Mouse (Mus musculus) CH12.LX (cell line): ENCODE data around the gene Rnf151. TPM values are rescaled to one million over a fixed set of nuclear protein-coding genes. Genes with fewer than 3 reads are reported as not detected.

Experiments used
- DNase-seq: peaks from one replicate; pipeline ENCODE4 v3.0.0-alpha.2; 2013; ENCODE audit errors: extremely low read depth
- H3K27ac ChIP-seq: 2 replicates; pipeline ENCODE4 v1.5.1; 2012; ENCODE audit warnings: low read depth, mild to moderate bottlenecking, control low read depth, moderate library complexity; ENCODE audit not compliant: insufficient read depth
- H3K27me3 ChIP-seq: replicated peaks from 2 replicates; pipeline ENCODE3; 2012; ENCODE audit warnings: inconsistent platforms
- H3K36me3 ChIP-seq, 2 experiments: replicated peaks in 1 of 2; 2 replicates each; pipeline versions ENCODE3 to v1.6.1; 2012; ENCODE audit warnings: inconsistent platforms in 1 of 2, low read length in 1 of 2, mild to moderate bottlenecking in 1 of 2, mixed read lengths in 1 of 2, moderate library complexity in 1 of 2; ENCODE audit not compliant: control insufficient read depth in 1 of 2, insufficient read depth in 1 of 2
- H3K4me1 ChIP-seq, 2 experiments: 2 replicates each; pipeline ENCODE4 v1.6.1; 2012; ENCODE audit warnings: inconsistent platforms in 1 of 2, moderate library complexity in 1 of 2; ENCODE audit not compliant: insufficient read depth in 2 of 2, control insufficient read depth in 1 of 2
- H3K4me2 ChIP-seq: 2 replicates; pipeline ENCODE4 v1.6.1; 2012; ENCODE audit warnings: low read depth, mild to moderate bottlenecking, control low read depth; ENCODE audit not compliant: poor library complexity, insufficient read depth, severe bottlenecking
- H3K4me3 ChIP-seq, 3 experiments: fragments of 150-350 bp in 1 of 3; sonication (generic) in 1 of 3; replicated peaks in 1 of 3; 2 replicates each; pipeline versions ENCODE3 to v1.5.1; 2011 to 2012; ENCODE audit warnings: low read depth in 2 of 3, low read length in 2 of 3, mild to moderate bottlenecking in 2 of 3, moderate library complexity in 2 of 3, control low read depth in 1 of 3, improper control_type of control experiment in 1 of 3, inconsistent platforms in 1 of 3, mixed read lengths in 1 of 3; ENCODE audit not compliant: poor library complexity in 1 of 3
- H3K79me2 ChIP-seq: replicated peaks from 2 replicates; pipeline ENCODE4 v1.6.1; 2012; ENCODE audit warnings: mild to moderate bottlenecking, moderate library complexity; ENCODE audit not compliant: control insufficient read depth, poor library complexity, insufficient read depth, severe bottlenecking; ENCODE audit errors: extremely low read depth
- H3K9ac ChIP-seq: 2 replicates; pipeline ENCODE4 v1.6.1; 2012; ENCODE audit warnings: low read depth, mild to moderate bottlenecking, control low read depth, moderate library complexity; ENCODE audit not compliant: insufficient read depth
- H3K9me3 ChIP-seq: replicated peaks from 2 replicates; pipeline ENCODE3; 2012; ENCODE audit warnings: low read length, inconsistent platforms, mixed read lengths
- BHLHE40 ChIP-seq: IDR thresholded peaks from 2 replicates; pipeline ENCODE4 v1.6.1; 2011; ENCODE audit warnings: mild to moderate bottlenecking, low read depth, low read length, improper control_type of control experiment
- CHD2 ChIP-seq: IDR thresholded peaks from 2 replicates; pipeline ENCODE4 v1.6.1; 2011; ENCODE audit warnings: low read length, improper control_type of control experiment
- CTCF ChIP-seq, 2 experiments: IDR thresholded peaks in 1 of 2; conservative IDR thresholded peaks in 1 of 2; 2 replicates each; pipeline ENCODE4 v1.5.1; 2011 to 2012; ENCODE audit warnings: low read depth in 2 of 2, low read length in 2 of 2, improper control_type of control experiment in 1 of 2, inconsistent platforms in 1 of 2, mild to moderate bottlenecking in 1 of 2, moderate library complexity in 1 of 2
- ELF1 ChIP-seq: IDR thresholded peaks from 2 replicates; pipeline ENCODE4 v1.6.1; 2014; ENCODE audit warnings: low read depth, mild to moderate bottlenecking, inconsistent platforms, low read length, improper control_type of control experiment
- EP300 ChIP-seq: IDR thresholded peaks from 2 replicates; pipeline ENCODE4 v1.6.1; 2011; ENCODE audit warnings: low read length, improper control_type of control experiment
- GABPA ChIP-seq: IDR thresholded peaks from 2 replicates; pipeline ENCODE4 v1.6.1; 2012; ENCODE audit warnings: low read depth, low read length, improper control_type of control experiment, inconsistent platforms; ENCODE audit not compliant: insufficient replicate concordance
- HCFC1 ChIP-seq: IDR thresholded peaks from 2 replicates; pipeline ENCODE4 v1.6.1; 2012; ENCODE audit warnings: low read depth, mild to moderate bottlenecking, inconsistent platforms, low read length, improper control_type of control experiment
- JUND ChIP-seq: conservative IDR thresholded peaks from 2 replicates; pipeline ENCODE4 v1.6.1; 2011; ENCODE audit warnings: low read depth, low read length, improper control_type of control experiment
- KAT2A ChIP-seq: IDR thresholded peaks from 2 replicates; pipeline ENCODE4 v1.6.1; 2012; ENCODE audit warnings: low read length, improper control_type of control experiment, inconsistent platforms; ENCODE audit not compliant: insufficient replicate concordance
- MAFK ChIP-seq: IDR thresholded peaks from 2 replicates; pipeline ENCODE4 v1.6.1; 2011; ENCODE audit warnings: low read length, improper control_type of control experiment; ENCODE audit not compliant: insufficient replicate concordance
- MAX ChIP-seq: IDR thresholded peaks from 2 replicates; pipeline ENCODE4 v1.6.1; 2011; ENCODE audit warnings: low read length, improper control_type of control experiment
- MAZ ChIP-seq: IDR thresholded peaks from 2 replicates; pipeline ENCODE4 v1.6.1; 2012; ENCODE audit warnings: low read depth, mild to moderate bottlenecking, inconsistent platforms, low read length, improper control_type of control experiment, moderate library complexity
- MEF2A ChIP-seq: IDR thresholded peaks from 2 replicates; pipeline ENCODE4 v1.6.1; 2014; ENCODE audit warnings: low read depth, mild to moderate bottlenecking, inconsistent platforms, low read length, improper control_type of control experiment, borderline replicate concordance
- MXI1 ChIP-seq: IDR thresholded peaks from 2 replicates; pipeline ENCODE4 v1.6.1; 2011; ENCODE audit warnings: mild to moderate bottlenecking, low read depth, low read length, improper control_type of control experiment
- MYC ChIP-seq: IDR thresholded peaks from 2 replicates; pipeline ENCODE4 v1.6.1; 2011; ENCODE audit warnings: low read depth, mild to moderate bottlenecking, improper control_type of control experiment, low read length
- NELFE ChIP-seq: IDR thresholded peaks from 2 replicates; pipeline ENCODE4 v1.6.1; 2011; ENCODE audit warnings: low read depth, low read length, improper control_type of control experiment
- NRF1 ChIP-seq: IDR thresholded peaks from 2 replicates; pipeline ENCODE4 v1.6.1; 2014; ENCODE audit warnings: low read depth, mild to moderate bottlenecking, inconsistent platforms, low read length, improper control_type of control experiment, moderate library complexity
- PAX5 ChIP-seq: IDR thresholded peaks from 2 replicates; pipeline ENCODE4 v1.6.1; 2012; ENCODE audit warnings: low read length, inconsistent platforms, mixed read lengths
- POLR2A ChIP-seq: IDR thresholded peaks from 2 replicates; pipeline ENCODE4 v1.6.1; 2011; ENCODE audit warnings: low read depth, mild to moderate bottlenecking, improper control_type of control experiment, low read length
- POLR2AphosphoS2 ChIP-seq: IDR thresholded peaks from 2 replicates; pipeline ENCODE4 v1.6.1; 2011; ENCODE audit warnings: low read depth, low read length, improper control_type of control experiment
- RAD21 ChIP-seq: IDR thresholded peaks from 2 replicates; pipeline ENCODE4 v1.6.1; 2011; ENCODE audit warnings: low read depth, mild to moderate bottlenecking, low read length, improper control_type of control experiment, moderate library complexity
- RCOR1 ChIP-seq: conservative IDR thresholded peaks from 2 replicates; pipeline ENCODE4 v1.6.1; 2012; ENCODE audit warnings: low read depth, mild to moderate bottlenecking, inconsistent platforms, low read length, improper control_type of control experiment
- SIN3A ChIP-seq: IDR thresholded peaks from 2 replicates; pipeline ENCODE4 v1.6.1; 2012; ENCODE audit warnings: low read length, improper control_type of control experiment, inconsistent platforms
- SMC3 ChIP-seq: IDR thresholded peaks from 2 replicates; pipeline ENCODE4 v1.6.1; 2011; ENCODE audit warnings: low read depth, low read length, improper control_type of control experiment
- TBP ChIP-seq: conservative IDR thresholded peaks from 2 replicates; pipeline ENCODE4 v1.6.1; 2011; ENCODE audit warnings: low read depth, low read length, improper control_type of control experiment
- UBTF ChIP-seq: IDR thresholded peaks from 2 replicates; pipeline ENCODE4 v1.6.1; 2012; ENCODE audit warnings: low read depth, mild to moderate bottlenecking, inconsistent platforms, low read length, improper control_type of control experiment, moderate library complexity
- USF1 ChIP-seq: IDR thresholded peaks from 2 replicates; pipeline ENCODE4 v1.6.1; 2014; ENCODE audit warnings: low read depth, mild to moderate bottlenecking, inconsistent platforms, low read length, improper control_type of control experiment
- USF2 ChIP-seq: conservative IDR thresholded peaks from 2 replicates; pipeline ENCODE4 v1.6.1; 2011; ENCODE audit warnings: low read depth, low read length, improper control_type of control experiment
- ZKSCAN1 ChIP-seq: IDR thresholded peaks from 2 replicates; pipeline ENCODE4 v1.6.1; 2012; ENCODE audit warnings: low read depth, inconsistent platforms, low read length, improper control_type of control experiment, borderline replicate concordance
- dilution Hi-C: fragments of 300-500 bp; cut with MboI; formaldehyde crosslinking; loops from 2 replicates; pipeline ENCODE4 v1.14.3; 2020; ENCODE audit warnings: low sequenced_read_pairs; ENCODE audit not compliant: extremely low pct_unique_long_range_greater_than_20kb, extremely low pct_ligation_motif_present
- in situ Hi-C: fragments of 300-500 bp; cut with MboI; formaldehyde crosslinking; loops from 3 replicates; pipeline ENCODE4 v1.14.3; 2019; ENCODE audit warnings: low sequenced_read_pairs, low pct_ligation_motif_present, low pct_unique_long_range_greater_than_20kb, mixed read lengths
- polyA plus RNA-seq: library from polyadenylated mRNA; unstranded; fragments of >175 nt; gene quantifications from 2 replicates; pipeline ENCODE4 v1.2.1, GENCODE M21; 2012; ENCODE audit warnings: low read depth; ENCODE audit not compliant: insufficient read length
- total RNA-seq, 2 experiments: library from RNA; depleted of rRNA; stranded (reverse); fragments of 300-350 nt in 1 of 2; fragments of >200 nt in 1 of 2; gene quantifications; 2 replicates each; pipeline ENCODE4 v1.2.3; 2012 to 2014

Gene Rnf151
- total and polyA plus RNA-seq, 3 experiments = 0.34 to 0.59 TPM; not detected in 1

DNA sequence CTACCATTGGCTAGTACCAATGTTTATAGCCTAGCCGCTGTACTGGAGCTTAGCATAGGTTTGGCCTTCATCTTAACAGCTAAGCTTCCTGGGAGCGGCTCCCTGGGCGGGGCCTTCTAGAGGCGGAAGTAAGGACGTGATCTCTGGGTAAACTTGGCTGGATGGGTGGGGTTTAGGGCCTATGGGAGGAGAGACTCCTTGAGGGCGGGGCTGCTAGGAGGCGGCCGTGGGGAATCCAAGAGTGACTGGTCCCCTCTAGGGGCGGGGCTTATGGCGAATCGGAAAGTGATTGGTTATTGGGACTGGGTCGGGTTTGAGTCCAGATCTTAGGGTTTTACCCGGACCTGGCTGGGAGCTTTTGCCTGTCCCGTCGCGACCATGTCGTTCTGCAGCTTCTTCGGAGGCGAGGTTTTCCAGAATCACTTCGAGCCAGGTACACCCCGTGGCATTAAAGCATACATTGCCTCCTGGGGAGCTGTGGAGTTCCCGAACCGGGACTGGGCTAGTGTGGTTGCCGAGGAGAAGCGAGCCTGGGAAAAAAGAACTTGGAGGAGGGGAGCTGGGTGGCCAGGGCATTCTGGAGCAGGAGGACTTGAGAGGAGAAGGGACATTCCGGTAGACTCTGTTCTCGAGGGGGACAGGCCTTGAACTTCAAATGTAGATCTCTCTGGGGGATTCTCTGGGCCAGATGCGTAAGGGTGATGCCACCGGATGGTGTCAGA, 18.6 kb upstream of the Rnf151 start, which contains the start of gene Msrb1 (continued):
- peak; percentile 87 for TF ChIP-seq TBP
- TF ChIP-seq UBTF = no peak
- TF ChIP-seq ZKSCAN1 = no peak
- no peak for TF ChIP-seq CTCF (conservative IDR thresholded peaks at IDR 0.05 in 1 of 2, IDR thresholded peaks at IDR 0.05 in 1 of 2; ENCODE audit: low read depth in 2 of 2, low read length in 2 of 2)
- TF ChIP-seq MAFK = no peak
- TF ChIP-seq NELFE = peak; percentile 81
- peak; percentile 67; the same call in 1 of the 2 replicates for TF ChIP-seq SIN3A
- TF ChIP-seq HCFC1 = peak; percentile 56

- no peak for TF ChIP-seq NRF1
- Histone ChIP-seq H3K27ac (no peak overlapping the region), H3K4me2 (peak overlapping the region; percentile 67), H3K27me3 (no peaks in the 10 kb centered on the region), H3K4me3 (peak overlapping the region; percentile 70 to 87 (median 75)), H3K9ac (peak overlapping the region; percentile 95), H3K9me3 (no peaks in the 10 kb centered on the region), H3K79me2 (no peaks in the 10 kb centered on the region), H3K4me1 (peaks cover 4 to 33% of the 10 kb centered on the region in 2 experiments; a peak in 3 of 4 replicates), H3K36me3 (peaks cover 11 to 21% of the 10 kb centered on the region in 2 experiments)
- in situ Hi-C loops (no loop called here), dilution Hi-C loops (no loop called here)
- DNase-seq = no peak
These were observed 17.6 kb upstream of the Rnf151 start for GRCm38 (mm10) chr17:24735446-24735845.

DNA sequence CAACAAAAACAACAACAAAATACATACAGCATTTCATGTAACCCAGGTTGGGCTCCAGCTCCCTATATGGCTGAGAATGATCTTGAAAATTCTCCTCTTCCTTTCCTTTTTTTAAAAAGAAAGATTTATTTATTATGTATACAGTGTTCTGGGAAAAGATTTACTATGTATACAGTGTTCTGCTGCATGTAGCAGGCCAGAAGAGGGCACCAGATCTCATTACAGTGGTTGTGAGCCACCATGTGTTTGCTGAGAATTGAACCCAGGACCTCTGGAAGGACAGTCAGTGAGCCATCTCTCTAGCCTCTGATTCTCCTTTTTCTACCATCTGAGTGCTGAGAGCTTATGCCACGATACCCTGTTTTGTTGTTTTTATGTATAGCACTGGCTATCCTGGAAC, 16.6 kb upstream of the Rnf151 start:
- Histone ChIP-seq H3K4me3 (no peak overlapping the region), H3K4me2 (no peak overlapping the region), H3K9ac (no peak overlapping the region), H3K9me3 (no peaks in the 10 kb centered on the region), H3K36me3 (peaks cover 3 to 12% of the 10 kb centered on the region in 2 experiments), H3K4me1 (peaks cover 4 to 41% of the 10 kb centered on the region in 2 experiments; a peak in 3 of 4 replicates), H3K79me2 (no peaks in the 10 kb centered on the region), H3K27ac (no peak overlapping the region), H3K27me3 (no peaks in the 10 kb centered on the region)
- dilution Hi-C loops (no loop called here), in situ Hi-C loops (no loop called here)
- DNase-seq = no peak
- TF ChIP-seq ELF1 (no peak), USF2 (no peak), TBP (no peak), POLR2AphosphoS2 (no peak), RAD21 (no peak; the same call in 1 of the 2 replicates), ZKSCAN1 (no peak), EP300 (no peak), MAFK (no peak), MAX (0 out of 2 replicates have a peak, but pooled peaks have one; percentile 17), SMC3 (no peak), UBTF (no peak), CTCF (conservative IDR thresholded peaks at IDR 0.05 in 1 of 2, IDR thresholded peaks at IDR 0.05 in 1 of 2; ENCODE audit: low read depth in 2 of 2, low read length in 2 of 2) (peak; percentile 12 to 48; a peak in 2 of 4 replicates), KAT2A (no peak), GABPA (no peak), PAX5 (no peak), POLR2A (no peak), MEF2A (no peak), MXI1 (no peak), USF1 (no peak), JUND (no peak), RCOR1 (no peak), CHD2 (no peak), MYC (peak; percentile 63; the same call in 1 of the 2 replicates), BHLHE40 (no peak), MAZ (no peak)
